Mouse (Mus musculus): ENCODE measurements around the gene Krtap8-1.

The Krtap8-1 gene

DNA sequence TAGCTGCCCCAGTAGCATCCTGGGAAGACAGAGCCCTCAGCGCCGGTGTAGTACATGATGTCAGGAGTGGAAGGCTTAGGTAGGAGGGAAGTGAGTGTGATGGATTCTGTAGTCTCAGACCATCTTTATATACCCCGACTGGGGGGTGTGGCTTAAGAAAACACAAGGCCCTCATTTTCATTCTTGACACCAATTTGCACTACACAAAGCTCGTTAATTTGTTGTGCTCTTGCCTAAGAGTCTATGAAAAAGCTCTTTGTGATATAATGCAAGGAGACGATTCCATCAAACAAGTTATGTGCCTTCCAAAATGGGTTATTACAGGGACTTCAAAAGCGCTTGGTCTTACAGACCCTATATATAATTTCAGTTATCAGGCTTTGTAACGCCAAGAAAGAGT, at the start of gene Krtap8-1:
Krtap8-1 (minus strand) TSS at position 101 of the 400 bp plus-strand sequence.
- no peak for DNase-seq (ENCODE audit: low read depth, low spot score)

DNA sequence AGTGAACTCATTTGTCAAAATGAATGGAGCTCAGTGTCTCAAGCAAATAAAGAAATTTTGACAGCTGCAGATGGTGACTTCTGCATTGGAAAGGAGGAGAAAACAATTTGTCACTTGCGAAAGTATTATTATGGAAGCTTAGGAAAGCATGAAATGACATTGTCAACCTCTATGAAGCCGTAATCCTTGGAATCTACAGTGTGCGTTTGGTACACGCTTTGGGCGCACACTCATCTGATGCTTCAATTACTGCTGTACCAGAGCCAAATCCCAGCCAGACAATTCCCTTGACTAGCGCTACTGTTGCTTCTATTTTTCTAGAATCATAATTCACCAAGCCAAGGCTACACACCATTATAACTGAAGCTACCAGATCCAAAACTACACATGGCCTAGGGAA, 49.6 kb upstream of the Krtap8-1 start:
- DNase-seq (ENCODE audit: low read depth, low spot score) = no peak

DNA sequence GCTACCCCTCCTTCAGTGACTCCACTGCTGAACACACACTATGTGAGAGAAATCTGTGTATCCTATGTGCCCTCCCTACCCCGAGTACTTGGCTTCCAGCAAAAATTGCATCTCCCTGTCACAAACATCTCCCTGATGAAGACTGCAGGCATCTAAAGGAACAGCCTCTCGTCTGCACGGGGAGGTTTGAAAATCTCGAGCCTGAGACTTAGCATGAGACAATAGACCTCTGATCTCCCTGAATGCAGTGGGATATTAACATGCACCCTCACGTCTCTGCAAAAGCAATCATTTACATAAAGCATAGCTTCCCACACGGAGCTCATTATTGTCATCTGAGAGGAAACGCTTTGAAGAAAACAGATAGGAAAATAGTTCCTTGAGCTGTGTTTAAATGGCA, 42.8 kb upstream of the Krtap8-1 start:
- DNase-seq (ENCODE audit: low read depth, low spot score) = no peak

DNA sequence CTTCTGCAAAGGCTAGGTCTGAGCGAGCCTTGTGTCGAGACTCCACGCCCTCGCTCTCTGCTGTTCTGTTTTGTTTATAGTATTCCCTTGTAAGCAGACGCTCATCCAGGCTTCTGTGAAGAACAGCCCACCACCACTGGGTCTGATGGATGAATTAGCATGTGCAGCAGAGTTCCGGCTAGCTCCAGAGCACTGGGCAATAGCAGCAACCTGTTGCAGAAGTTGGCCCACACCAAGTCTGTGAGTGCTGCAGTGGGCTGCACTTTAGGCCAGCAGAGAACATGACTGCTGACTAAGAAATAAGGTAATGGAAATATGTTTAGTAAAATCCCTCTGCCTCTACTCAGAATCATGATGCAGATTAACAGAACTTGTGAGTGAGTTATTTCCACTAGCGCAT, 42.1 kb upstream of the Krtap8-1 start:
- no peak for DNase-seq (ENCODE audit: low read depth, low spot score)

DNA sequence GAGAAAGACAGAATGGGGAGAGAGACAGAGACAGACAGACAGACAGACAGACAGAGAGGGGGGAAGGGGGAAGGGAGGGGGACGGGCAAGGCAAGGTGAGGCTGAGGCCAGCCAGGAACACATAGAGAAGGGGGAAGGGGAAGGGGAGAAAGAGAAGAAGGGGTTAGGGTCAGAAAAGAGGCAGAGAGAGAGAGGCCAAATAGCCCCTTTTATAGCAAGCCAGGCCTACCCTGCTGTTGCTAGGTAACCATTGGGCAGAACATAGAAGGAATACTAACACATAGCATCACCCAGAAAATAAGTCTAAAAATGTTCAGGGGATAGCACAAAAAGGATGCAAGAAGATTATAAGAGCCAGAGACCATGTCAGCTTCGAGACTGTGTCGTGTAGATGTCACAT, 40.6 kb upstream of the Krtap8-1 start:
- DNase-seq (ENCODE audit: low read depth, low spot score) = no peak

DNA sequence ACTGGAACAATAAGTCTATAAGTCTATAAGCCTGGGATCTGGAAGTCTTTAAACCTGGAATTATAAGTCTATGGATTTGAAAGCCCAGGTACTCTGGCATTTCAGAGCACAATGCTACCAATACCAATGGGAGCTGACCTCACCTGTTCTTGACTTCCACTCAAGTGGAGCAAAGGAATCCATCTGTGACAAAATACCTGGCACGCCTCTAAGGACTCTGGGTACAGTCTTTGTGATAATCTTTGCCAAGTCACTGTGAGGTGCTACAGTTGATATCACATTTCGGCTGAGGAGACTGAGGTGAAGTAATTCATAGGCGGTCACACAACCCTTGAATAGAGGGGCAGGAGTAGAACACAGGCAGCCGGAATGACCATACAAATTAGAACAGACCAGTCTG, 33.2 kb upstream of the Krtap8-1 start:
- no peak for DNase-seq (ENCODE audit: low read depth, low spot score)

DNA sequence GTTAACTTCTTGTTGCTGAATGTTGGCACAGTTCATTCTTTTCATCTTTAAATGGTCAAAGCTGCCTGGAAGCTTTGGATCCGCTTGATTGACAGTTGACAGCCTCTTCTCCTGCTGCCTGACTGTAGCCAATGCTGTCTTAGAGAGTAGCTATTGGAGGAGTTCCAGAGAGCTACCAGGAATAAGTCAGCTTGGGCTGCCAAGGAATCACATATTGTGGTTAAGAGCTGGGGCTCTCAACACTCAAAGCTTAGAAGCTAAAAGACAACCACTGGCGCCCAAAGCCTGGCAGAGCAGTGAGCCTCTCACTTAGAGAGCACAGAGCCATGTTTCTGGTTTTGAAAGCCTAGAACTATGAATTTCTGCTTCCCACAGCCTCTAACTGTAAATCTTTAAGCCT, 32.8 kb upstream of the Krtap8-1 start:
- no peak for DNase-seq (ENCODE audit: low read depth, low spot score)

DNA sequence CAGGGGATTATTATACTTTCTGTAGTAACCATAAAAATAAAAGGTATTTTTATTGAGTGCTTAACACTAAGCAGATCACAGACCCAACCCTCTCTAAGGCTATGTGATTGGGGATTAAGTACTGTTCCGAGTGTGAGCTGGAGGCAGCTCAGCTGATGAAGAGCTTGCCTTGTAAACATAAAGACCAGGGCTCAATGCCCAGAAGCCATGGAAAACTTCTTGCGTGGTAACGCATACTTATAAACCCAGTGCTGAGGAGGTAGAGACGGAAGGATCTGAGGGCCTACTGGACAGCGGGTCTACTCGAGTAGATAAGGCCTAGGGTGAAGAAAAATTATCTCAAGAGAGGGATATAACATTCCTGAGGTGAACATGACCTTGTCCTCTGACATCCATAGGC, 32.3 kb upstream of the Krtap8-1 start:
- no peak for DNase-seq (ENCODE audit: low read depth, low spot score)

DNA sequence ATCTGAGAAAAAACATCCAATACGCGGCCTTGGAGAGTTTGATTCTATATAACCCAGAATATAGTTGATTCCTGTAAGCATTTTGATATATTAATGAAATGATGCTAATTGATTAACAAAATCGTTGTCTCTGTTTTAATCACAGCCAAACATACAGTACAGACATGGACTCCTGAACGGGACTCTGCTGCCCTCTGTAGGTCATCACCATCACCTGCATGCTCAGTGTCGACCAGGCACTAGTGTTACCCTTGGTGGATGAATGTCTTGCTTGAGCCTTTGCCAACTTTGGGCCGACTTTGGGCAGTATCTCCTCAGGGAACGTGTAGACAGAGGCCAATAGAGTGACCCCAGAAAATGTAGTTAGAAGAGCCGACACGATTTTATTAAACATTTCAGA, 29.9 kb upstream of the Krtap8-1 start:
- peak; percentile 65 for DNase-seq (ENCODE audit: low read depth, low spot score)

DNA sequence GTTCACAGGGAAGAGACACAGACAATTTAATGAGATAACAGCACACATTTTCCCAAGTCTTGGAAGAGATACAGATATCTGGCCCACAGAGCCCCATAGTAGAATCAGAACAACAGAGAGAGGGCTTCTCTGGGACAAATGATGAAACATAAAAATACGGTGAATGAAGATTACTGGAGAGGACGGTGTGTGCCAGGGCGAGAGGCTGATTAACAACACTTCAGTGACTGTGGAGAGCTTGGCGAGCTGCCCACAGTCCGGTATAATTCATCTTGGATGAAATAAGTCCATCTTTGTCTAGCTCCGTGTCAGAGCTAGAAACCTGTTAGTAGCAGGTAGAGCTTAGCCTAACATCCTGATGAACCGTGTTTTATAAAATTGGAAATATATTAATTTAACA, 25.7 kb upstream of the Krtap8-1 start:
- no peak for DNase-seq (ENCODE audit: low read depth, low spot score)

DNA sequence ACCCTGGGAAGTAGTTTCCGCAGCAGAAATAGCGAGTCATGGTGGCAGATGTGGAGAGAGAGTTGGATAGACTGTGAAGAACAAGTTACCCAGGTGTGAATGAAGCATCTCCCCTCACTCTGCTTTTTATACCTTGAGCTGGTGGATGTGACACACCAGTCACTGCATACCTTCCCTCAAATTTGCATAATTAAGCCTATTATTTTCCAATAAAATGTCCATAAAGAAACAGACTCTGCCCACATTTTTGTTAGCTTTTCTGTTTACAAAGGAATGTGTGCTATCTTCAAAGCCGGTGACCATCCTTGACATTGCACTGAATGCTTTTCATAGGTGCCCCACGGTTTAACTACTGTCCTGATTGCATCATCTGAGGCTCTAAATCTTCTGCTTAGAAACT, 20.5 kb upstream of the Krtap8-1 start, which contains the start of gene Krtap7-1:
Krtap7-1 (minus strand) TSS at position 101 of the 400 bp plus-strand sequence.
- DNase-seq (ENCODE audit: low read depth, low spot score) = no peak

DNA sequence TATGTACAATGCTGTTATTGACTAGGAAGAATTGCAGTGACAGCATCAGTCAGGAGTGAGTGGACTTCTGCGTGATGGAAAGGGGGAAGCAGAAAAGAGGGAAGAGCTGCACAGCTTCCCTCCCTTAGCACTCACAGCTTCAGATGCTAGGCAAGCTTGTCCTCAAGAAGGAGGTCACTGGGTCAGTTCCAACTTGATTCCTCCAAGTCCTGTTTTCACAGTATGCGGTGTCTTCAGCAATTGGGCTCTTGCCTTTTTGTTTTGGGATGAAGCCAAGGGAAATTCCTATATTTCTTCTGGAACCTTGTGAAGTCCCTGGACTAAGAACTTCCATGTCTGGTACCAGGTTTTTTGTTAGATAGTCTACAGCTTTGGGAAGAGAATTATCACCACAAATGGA, 15.8 kb upstream of the Krtap8-1 start:
- DNase-seq (ENCODE audit: low read depth, low spot score) = no peak

DNA sequence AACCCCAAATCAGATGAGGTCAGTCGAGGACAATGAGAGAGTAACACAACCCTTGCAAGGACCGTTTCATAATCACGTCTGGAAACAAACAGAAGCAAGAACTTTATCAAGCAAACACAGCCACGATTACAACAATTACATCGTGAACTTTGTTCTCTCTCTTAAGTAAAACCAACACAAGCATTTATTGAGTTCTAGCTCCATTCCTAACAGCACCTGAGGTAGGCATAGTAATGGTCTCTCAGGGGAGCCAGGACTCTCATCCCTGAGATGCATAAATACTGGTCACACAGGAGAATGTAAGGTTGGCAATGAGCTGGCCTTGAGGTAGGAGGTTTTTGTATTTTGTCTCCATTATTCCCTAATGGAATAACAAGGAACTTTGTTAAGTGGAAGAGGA, 14.1 kb upstream of the Krtap8-1 start:
- no peak for DNase-seq (ENCODE audit: low read depth, low spot score)

DNA sequence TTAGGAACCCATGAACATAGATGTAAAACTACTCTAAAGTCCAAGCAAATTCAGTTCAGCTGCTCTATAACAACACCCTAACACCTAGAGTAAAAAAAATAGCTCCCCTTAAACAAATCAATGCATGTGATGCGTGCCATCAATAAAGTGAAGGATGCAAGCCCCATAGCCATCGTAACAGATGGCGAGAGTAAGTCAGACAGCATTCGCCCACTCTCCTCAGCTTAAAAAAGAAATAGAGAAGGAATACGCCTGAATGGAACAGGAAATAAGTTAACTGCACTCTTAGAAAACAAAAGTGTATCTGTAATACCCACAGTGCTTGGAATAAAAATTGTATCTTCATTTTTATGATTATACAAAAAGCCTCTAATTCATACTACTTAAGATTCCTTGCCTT, 9.2 kb upstream of the Krtap8-1 start:
- DNase-seq (ENCODE audit: low read depth, low spot score) = no peak

DNA sequence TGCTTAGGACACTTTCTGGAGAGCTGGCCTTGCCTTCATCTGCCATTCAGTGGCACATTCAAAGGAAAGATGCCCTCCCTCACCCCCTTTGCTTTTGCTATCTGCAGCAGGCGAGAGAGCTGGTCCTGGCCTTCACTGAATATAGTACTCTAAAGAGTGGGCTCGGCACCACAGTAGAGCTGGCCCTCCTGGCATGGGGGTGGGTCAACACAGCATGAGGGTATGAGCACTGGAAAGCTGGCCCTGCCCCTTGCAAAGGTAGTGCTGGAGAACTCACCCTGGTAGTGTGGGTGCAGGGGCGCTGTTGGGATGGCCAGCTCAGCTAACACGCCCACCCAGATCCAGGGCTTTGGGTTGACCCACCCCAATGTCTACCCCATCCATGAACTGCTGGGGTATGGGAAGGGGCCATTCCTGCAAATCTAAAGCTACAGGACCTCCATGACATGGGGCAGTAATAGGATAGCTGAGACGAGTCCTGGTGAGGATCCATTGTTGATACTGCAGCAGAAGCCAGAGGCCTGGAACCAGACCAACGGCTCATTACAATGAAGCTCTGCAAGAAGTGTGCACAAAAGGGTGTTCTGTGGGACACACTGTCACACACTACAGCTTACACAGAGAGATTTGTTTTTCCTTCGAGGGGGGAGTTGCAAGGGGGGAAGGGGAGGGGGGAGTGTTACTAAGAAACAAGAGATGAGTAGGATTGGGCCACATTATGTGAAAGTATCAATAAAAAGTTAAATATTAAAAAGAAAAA, 7.8 kb upstream of the Krtap8-1 start:
- no peak for DNase-seq (ENCODE audit: low read depth, low spot score)

DNA sequence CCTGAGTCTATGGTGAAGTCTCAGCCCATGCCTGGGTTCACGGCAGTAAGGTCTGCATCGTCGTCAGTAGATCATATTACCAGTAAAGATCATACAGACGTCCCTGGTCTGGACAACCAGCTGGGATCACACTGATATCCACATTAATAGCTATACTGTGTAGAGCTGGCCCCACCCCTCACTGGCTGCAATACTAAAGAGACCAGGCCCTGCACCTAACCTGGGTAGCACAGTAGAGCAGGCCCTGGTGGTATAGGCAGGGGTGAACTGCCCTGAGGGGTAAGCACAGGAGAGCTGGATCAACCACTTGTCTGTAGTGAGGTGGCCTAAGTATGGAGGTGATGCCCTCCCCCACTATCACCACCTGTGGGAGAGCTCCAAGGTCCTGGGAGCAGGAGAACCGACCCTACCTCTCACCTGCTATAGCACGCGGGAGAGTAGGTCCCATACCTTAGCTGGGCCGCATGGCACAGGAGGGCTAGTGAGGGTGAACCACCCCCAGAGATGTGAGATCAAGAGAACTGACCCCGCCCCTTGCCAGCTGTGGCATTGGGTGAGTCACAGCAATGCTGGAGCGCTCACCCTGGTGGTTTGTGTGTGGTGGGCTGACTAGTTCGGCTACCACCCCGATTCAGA, 10.0 kb downstream of the Krtap8-1 start:
- no peak for DNase-seq (ENCODE audit: low read depth, low spot score)

DNA sequence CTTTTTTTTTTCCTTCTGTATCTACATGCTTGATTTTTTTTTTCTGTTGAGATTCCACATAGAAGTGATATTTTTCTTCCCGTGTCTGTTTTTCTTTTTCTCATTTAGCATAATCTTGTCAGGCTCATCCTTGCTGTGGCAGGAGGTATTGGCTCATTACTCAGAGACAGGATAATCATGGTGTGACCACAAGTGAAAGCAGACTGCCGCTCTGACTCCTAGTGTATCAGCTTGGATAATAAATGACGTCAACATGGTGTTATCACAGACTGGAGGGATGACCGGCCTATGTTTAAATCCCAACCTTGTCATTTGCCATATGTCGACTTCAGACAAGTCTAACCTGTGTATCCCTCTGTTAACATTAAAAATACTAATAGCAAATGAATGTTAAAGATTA, 26.6 kb downstream of the Krtap8-1 start:
- DNase-seq (ENCODE audit: low read depth, low spot score) = no peak
